Mouse (Mus musculus) frontal cortex, postnatal 36 days (tissue): Measurements from ENCODE around the gene Ttc29.
A peak's percentile ranks its signal among the peaks of the same experiment; 100 is the strongest.

Experiments used
- DNase-seq, 2 experiments: peaks; one replicate each; pipeline ENCODE4 v3.0.0; 2022; ENCODE audit warnings: low spot score in 2 of 2

Ttc29 gene

GRCm38 (mm10) chr8:78278598-78278997 is 65.5 kb downstream of the Ttc29 start:
- no peak for DNase-seq

GRCm38 (mm10) chr8:78284805-78285204 is 71.7 kb downstream of the Ttc29 start:
- no peak for DNase-seq

GRCm38 (mm10) chr8:78285366-78285765 is 72.3 kb downstream of the Ttc29 start:
- no peak for DNase-seq

GRCm38 (mm10) chr8:78289374-78289971 is 76.4 kb downstream of the Ttc29 start:
- peak; percentile 17 to 37 for DNase-seq

DNA sequence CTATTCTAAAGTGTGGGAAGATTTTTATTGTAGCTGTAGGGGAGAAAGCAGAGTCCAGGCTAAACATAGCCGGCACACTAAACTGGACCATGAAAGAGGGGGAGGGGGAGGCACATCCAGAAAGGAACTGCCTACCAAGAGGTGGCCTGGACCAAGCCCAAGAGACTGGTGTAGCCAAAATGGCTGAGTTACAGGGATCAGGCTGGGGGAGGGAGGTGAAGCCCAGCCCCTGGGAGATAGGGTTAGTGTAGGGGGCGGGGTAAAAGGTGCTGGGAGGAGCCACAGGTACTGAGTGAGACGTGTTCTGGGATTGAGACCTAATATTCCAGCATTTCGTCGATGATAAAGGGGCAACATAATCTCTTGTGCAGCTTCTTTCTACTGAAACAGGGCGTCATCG is 77.2 kb downstream of the Ttc29 start:
- no peak for DNase-seq

DNA sequence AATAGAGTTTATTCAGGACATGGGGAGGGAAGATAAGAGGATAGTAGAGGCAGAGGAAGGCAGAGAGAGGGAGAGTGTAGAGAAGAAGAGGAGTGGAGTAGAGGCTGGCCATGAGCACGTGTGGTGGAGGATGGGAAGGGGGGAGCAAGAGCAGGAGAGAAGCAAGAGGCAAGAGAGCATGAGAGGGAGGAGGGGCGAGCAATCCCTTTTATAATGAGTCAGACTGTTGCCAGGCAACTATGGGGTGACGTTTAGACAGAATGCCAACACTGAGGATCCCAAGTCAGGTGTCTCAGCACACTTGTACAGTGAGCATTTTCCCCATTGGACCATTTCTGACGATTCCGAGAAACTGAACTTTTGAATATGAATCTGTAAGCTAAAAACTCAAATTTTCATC is 82.4 kb downstream of the Ttc29 start:
- DNase-seq: no peak

DNA sequence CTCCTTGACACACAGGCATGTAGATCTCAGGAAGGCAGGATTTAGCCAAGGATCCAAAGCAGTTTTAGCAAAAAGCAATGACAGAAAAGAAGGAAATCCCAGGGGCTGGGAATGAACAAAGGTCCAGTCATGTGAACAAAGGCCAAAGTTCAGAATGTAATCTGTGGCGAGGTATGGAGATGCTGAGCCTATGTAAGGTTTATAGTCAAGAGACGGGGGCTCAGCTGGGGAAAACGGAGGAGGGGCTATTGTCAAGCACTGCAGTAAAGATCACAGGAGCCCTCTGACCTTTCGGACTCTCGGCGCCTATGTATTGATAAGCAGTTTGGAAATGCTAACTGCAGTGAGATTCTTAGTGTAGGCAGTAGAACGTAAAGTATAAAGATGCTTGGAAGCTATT is 90.5 kb downstream of the Ttc29 start:
- DNase-seq: no peak

- no peak for DNase-seq
Measured at GRCm38 (mm10) chr8:78306604-78307003, 93.5 kb downstream of the Ttc29 start.

DNA sequence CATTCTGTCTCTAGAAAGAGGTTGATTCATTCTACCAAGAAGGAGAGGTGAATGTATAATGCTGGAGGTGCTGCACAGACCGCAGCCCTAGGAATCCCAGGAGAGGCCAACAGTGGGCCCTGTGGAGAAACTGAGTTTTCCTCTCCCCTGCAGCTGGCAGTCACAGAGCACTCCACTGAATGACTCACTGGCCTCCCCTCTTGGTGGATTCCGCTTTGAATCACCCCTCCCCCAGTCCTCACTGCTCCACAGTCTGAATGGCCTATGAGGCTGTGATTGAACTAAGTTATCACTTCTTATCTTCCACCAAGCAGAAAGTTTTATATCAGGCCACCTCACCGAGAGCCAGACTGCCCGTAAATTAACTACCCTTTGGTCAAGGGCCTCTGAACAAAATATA is 94.0 kb downstream of the Ttc29 start:
- DNase-seq: no peak

GRCm38 (mm10) chr8:78309539-78309938 is 96.4 kb downstream of the Ttc29 start:
- DNase-seq: no peak

- no peak for DNase-seq
Measured at GRCm38 (mm10) chr8:78315576-78315975, 102.5 kb downstream of the Ttc29 start.

DNA sequence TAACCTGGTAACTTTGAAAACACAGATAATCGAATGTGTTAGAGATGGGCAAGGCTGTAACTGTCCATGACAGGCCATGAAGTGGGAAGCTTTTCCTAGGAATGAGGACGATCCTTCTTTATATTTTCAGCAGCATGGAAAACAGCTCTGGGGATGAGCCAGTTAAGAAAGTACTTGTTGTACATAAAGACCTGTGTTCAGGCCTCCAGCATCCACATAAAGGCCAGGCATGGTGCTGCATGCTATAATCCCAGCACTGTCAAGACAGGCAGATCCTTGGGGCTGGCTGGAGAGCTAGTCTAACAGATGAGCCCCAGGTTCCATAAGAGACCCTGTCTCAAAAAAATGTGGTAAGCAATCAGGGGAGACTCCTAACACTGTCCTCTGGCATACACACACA is 104.6 kb downstream of the Ttc29 start:
- DNase-seq: no peak

GRCm38 (mm10) chr8:78323391-78323790 is 110.3 kb downstream of the Ttc29 start:
- DNase-seq: no peak

GRCm38 (mm10) chr8:78340689-78341529 is 127.8 kb downstream of the Ttc29 start:
- peak in 1 of 2 experiments; percentile 35 for DNase-seq

DNA sequence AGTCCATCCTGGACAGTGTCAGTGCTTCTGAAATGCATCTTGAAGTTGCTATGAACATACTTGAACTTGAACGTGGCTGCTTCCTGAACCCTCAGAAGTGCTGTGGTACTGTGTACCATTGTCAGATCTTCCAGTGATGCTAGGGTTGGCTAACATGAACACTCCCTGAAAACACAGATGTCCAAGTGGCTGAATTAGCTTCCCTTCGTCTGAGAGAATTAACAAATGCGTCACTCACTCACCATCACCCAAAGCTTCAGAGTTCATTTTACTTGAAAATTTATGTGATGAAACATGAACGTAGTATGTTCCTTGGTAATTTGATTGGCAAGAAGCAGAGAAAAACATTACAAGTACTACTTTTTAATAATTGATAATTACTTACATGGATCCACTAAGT is 129.1 kb downstream of the Ttc29 start:
- no peak for DNase-seq

DNA sequence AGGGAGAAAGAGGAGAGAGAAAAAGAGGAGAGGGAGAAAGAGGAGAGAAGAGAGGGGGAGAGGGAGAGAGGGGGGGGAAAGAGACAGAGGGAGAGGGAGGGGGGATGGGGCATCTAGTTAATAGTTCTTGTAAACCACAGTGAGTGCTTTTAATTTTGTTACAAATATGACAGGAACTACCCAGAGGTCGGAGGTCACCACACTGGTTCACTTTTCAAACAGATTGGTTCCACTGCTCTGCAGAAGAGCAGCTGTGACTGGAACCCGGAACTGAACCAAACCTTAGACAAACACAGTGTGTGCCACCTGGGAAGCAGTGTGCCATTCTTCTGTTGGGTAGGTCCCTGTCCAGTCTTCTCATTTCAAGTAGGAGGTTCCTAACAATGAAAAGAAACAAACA is 130.9 kb downstream of the Ttc29 start:
- no peak for DNase-seq

DNA sequence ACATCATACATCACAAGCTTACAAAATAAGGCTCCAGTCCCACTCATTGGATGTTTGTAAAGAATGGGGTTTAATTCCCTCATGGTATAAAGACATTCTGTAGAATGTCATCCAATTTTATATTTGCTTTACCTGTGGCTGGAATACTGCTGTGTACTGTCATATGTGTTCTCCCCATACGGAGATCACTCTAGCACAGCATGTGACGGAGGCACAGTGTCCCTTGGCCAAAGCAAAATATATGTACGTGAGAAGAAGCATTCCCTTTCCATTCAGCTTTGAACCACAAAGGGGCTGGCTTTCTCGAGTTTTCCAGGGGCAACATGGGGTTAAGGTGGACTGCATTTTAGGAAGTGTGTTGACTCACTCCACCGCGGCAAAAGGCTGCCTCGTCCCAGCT is 132.6 kb downstream of the Ttc29 start:
- DNase-seq: no peak

DNA sequence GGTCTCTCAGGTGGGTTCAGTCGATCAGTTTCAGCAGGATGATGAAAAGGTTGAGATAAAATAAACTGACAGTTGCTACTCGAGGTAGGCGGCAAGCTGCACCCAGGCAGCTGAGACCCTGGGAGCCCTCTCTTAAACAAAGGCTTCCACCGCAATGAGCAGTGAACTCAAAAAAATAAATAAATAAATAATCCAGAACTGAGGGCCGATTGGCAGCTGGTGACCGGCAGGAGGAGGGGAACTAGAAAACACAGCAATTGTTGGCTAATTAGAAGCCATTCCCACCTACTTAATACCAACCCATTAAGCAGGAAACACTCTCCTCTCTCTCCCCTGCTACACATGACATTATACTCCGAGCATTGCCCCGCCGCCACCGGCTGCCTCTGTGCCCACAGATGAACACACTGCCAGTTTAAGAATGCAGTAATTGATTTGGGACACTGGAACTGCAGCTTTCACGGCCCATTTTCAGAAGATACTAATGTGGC is 133.1 kb downstream of the Ttc29 start:
- no peak for DNase-seq

DNA sequence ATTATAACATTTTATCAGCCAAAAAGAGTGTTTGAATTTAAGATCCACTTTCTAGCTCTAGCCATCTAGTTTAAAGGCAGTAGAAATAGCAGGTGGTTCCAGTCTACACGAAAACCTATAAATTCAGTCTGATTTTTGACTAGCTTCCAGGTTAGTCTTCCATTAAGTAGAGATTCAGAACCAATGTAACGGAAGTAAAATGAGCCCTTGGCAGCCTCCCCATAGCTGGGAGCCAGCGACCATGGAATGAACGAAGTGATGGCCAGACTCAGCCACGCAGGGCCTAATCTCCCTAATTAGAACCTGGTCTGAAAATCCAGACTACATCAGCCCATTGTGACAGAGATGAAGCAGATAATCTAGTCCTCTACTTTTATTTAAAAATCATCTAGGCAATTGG is 140.8 kb downstream of the Ttc29 start:
- no peak for DNase-seq

DNA sequence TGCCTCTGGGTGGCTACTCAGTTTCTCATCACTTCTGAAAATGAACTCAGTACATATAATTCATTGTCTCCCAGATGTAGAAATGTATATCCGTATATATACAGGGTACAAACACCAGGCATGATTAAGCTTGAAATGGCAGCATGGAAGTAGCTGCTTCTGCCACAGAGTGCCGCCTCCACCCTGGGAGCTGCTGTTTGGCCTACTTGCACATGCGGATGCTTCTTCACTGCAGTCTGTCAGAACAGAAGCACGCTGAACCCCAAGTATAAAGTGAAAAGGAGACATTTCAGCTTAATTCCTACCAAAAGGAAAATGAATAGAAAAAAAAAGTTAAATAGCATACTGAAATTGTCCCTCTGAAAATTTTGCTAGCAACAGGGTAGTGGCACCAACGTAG is 141.7 kb downstream of the Ttc29 start:
- peak in 1 of 2 experiments; percentile 30 for DNase-seq

DNA sequence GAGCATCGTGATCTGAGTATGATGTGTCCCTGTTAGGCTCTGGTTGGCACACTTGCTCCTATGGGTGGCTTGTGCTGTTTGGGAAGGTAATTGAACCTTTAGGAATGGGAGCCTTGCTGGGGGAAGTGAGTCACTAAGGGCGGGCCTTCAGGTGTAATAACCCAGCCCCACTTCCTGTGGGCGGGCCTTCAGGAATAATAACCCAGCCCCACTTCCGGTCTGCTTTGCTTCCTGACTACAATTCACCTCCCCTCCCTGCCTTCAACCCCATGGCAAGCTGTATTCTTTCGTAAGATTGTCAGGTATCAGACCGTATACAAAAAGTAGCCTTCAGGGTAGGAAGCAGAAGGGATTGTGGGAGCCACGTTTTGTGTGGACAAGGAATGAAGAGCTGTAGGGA is 177.7 kb downstream of the Ttc29 start:
- DNase-seq: no peak

- DNase-seq: no peak
Measured at GRCm38 (mm10) chr8:78419272-78419671, 206.2 kb downstream of the Ttc29 start.

DNA sequence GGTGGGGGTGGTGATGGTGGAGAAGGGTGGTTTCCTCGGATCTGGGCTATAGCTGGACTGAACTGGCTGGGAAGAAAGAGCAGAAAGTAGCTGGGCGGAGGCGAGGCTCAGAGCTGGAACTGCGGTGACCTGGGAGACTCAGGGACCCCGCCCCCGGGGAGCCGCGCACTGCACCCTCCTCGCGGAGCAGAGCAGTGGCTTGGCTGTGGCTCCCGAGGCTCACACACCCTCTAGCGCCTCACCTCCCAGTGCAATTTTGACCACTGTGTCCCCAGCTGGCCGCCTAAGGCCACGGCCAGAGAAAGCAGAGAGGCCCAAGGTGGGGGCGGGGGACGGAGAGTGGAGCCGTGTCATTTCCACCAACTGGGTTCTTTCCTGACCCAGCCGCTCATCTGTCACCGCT is 207.0 kb downstream of the Ttc29 start:
- no peak for DNase-seq
